Mouse (Mus musculus) frontal cortex, postnatal 36 days (tissue): Measurements from ENCODE around the gene Pramel3.
"Not testable (repeated sequence)": the region's sequence is repeated elsewhere in the genome, so short reads cannot be mapped to it uniquely, and the experiment has no call there.

Source experiments
- DNase-seq, 2 experiments: peaks; one replicate each; pipeline ENCODE4 v3.0.0; 2022; ENCODE audit warnings: low spot score in 2 of 2

The Pramel3 gene

DNA sequence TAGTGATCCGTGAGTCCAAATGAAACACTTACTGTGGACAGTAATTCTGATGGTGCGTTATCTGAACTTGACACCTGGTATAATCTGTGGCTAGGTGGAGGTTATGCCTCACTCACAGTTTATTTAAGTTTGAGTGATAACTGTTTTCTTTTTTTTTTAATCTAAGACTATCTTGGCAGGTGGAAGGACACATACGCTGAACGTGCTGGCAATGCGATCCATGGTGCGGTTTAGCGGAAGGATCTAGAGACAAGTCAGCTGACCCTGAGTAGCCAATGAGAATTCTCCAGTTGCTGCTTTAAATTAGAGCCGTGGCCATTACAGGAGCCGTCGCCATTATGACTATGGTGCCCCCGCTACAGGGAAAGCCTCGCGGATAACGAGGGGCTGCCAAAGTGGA is at the start of gene Pramel3:
Pramel3 (plus strand) TSS at position 301 of the 400 bp plus-strand sequence.
- DNase-seq: not testable (repeated sequence)

DNA sequence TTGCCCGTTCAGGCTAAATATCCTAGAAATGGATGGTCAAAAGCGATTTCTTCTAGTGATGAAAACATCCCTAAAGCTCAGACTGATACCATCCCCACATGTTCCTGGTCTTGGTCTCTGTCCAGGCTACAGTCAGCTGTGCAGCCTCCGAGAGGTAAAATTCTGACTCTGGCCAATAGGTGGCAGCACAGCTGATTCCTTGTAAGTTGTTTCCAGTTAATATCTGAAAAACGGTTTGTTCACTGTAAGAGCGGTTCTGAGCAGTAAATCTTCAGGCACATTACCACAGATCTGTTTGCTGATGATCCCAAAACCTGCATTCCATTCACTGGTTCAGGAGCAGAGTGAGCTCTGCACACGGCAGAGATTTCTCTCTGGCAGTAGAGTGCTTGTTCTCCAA is 58.6 kb downstream of the Pramel3 start:
- DNase-seq: not testable (repeated sequence)

DNA sequence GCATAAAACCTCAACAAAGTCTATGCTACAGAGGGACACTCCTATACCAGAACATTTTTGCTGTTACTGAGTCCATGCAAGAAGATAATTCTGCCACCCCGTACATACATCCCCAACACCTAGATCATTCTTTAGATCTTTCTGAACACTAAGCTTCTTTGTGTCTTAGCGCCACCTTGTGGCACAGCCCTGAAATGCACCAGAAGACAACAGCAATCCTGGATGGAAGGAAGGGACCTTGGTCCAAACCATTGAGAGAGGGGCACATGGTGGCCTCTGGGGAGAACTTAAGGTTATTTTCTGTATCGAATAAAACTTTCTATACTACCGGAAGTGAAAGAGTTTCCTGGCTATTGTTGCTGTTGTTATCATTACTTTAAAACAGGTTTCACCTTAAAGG is 59.8 kb downstream of the Pramel3 start:
- DNase-seq: not testable (repeated sequence)
